Mouse (Mus musculus): ENCODE data around the gene Mta1. TPM values are rescaled to one million over a fixed set of nuclear protein-coding genes. Genes with fewer than 3 reads are reported as not detected.
A peak's percentile ranks its signal among the peaks of the same experiment; 100 is the strongest.

Gene Mta1
- total and polyA plus RNA-seq, 2 experiments from 2014 or later: 13.6 to 59.3 TPM

DNA sequence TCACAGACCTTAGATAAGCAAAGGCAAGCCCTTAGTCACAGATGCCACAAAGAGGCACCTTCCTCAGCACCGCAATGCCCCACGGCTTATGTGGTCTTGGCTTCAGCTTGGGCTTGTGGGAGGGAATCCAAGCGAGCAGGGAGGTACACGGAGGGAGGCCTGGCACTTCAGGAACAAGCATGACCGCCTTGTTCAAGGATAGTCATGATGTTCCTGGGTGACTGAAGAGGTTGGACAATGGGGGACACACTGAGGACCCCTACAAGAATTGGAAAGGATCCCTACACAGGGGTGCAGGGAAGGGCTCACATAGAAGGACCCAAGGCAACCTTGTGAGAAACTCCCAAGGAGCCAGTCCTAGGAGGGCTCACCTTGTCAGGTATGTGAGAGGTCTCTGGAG lies 1.0 kb upstream of the Mta1 start:
- H3K9ac ChIP-seq: peak overlapping the region; percentile 98
- peak overlapping the region; percentile 99 for H3K4me3 ChIP-seq (ENCODE audit: low read depth, low read length)
- DNase-seq (no peak), ATAC-seq (no peak)
- H3K4me2 ChIP-seq (ENCODE audit: low read depth): peak overlapping the region; percentile 88
- peaks cover 17% of the 10 kb centered on the region for H3K4me1 ChIP-seq (ENCODE audit: insufficient read depth)
- H3K9me3 ChIP-seq (ENCODE audit: low read length): no peaks in the 10 kb centered on the region
- H3K27me3 ChIP-seq (ENCODE audit: insufficient read depth, low read length): no peaks in the 10 kb centered on the region
- H3K36me3 ChIP-seq (ENCODE audit: insufficient read depth): no peaks in the 10 kb centered on the region
- H3K27ac ChIP-seq (ENCODE audit: low read depth, low read length): no peak overlapping the region
- no peak for TF ChIP-seq CTCF (IDR thresholded peaks at IDR 0.05; ENCODE audit: low read depth)
- 79% methylated on average over 5 of the region's 5 CpGs for WGBS

DNA sequence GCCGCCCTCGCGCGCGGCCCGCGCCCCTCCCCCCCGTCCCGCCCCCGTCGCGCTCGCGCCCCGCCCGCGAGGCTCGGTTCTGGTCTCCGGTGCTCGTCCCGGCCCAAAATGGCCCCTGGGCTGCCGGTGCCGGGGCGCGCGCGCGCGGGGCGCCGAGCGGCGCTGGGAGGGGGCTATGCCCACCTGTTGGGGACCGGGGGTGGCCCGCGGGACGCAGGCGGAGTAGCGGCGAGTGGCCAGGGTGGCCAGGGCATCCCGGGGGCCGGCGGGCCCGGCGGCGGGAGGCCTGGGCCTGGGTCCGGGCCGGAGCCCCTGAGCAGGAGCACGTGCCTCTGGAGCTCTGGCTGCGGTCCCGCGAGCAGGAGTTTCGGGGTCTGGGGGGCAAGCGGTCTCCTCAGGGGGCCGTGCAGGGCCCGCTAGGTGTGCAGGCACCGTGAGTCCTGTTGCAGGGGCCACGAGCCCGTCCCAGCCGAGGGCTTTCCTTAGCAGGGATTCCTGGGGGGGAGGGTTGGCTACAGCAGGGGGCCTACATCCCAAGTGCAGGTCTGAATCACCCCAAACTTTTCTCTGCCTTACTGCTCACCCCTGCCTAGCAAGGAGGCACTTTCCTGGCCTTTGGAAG lies 563 bp downstream of the Mta1 start:
- peak overlapping the region; percentile 98 for H3K9ac ChIP-seq
- DNase-seq (peak; percentile 34), ATAC-seq (peak; percentile 10)
- TF ChIP-seq CTCF (IDR thresholded peaks at IDR 0.05; ENCODE audit: low read depth): no peak
- H3K9me3 ChIP-seq (ENCODE audit: low read length): no peaks in the 10 kb centered on the region
- peak overlapping the region; percentile 99 for H3K4me3 ChIP-seq (ENCODE audit: low read depth, low read length)
- H3K36me3 ChIP-seq (ENCODE audit: insufficient read depth): no peaks in the 10 kb centered on the region
- no peaks in the 10 kb centered on the region for H3K27me3 ChIP-seq (ENCODE audit: insufficient read depth, low read length)
- peak overlapping the region; percentile 92 for H3K27ac ChIP-seq (ENCODE audit: low read depth, low read length)
- H3K4me1 ChIP-seq (ENCODE audit: insufficient read depth): peaks cover 17% of the 10 kb centered on the region
- peak overlapping the region; percentile 88 for H3K4me2 ChIP-seq (ENCODE audit: low read depth)
- 8% methylated on average over 44 of the region's 60 CpGs for WGBS

DNA sequence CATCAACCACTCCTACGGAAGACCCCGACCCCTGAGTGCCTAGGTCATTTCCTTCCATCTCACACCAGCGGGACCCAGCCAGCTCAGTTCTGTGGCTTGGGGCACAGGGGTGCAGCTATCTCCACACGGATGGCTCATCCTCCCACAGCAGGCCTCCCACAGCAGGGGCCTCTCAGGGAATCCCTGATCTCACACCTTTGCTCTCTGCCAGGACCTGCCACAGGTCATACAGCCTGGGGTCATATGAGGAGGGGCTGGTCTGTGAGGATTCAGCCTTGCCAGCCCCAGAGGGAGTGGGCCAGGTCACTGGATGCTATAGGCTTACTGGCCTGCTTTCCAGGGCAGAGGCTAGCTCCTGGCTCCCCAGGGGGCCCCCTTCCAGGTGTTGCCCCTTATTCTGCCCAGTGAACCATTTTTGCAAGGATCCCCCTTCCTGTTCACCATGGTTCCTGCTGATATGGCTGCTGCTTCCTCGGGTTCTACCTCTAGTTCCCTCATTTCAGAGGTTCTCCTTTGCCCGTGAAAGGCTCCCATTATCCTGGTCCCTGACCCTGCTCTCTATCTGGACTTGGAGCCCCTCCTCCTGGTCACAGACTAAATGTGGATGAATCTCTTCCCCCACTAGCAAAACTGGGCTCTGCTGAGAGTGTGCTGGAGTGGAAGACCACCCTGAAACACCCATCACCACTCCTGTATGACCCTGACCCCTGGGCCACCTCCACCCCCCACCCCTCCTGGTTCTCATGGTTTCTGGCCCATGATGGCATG lies 1.6 kb downstream of the Mta1 start:
- Histone ChIP-seq H3K27ac (ENCODE audit: low read depth, low read length) (peak overlapping the region; percentile 92; the same call in 1 of the 2 replicates), H3K4me2 (ENCODE audit: low read depth) (peak overlapping the region; percentile 88), H3K9ac (peak overlapping the region; percentile 98), H3K36me3 (ENCODE audit: insufficient read depth) (no peaks in the 10 kb centered on the region), H3K9me3 (ENCODE audit: low read length) (no peaks in the 10 kb centered on the region), H3K27me3 (ENCODE audit: insufficient read depth, low read length) (no peaks in the 10 kb centered on the region), H3K4me1 (ENCODE audit: insufficient read depth) (peaks cover 17% of the 10 kb centered on the region), H3K4me3 (ENCODE audit: low read depth, low read length) (peak overlapping the region; percentile 99; the same call in 1 of the 2 replicates)
- no peak for ATAC-seq
- no peak for DNase-seq
- no peak for TF ChIP-seq CTCF (IDR thresholded peaks at IDR 0.05; ENCODE audit: low read depth)
- 32% methylated on average over 6 of the region's 6 CpGs for WGBS

DNA sequence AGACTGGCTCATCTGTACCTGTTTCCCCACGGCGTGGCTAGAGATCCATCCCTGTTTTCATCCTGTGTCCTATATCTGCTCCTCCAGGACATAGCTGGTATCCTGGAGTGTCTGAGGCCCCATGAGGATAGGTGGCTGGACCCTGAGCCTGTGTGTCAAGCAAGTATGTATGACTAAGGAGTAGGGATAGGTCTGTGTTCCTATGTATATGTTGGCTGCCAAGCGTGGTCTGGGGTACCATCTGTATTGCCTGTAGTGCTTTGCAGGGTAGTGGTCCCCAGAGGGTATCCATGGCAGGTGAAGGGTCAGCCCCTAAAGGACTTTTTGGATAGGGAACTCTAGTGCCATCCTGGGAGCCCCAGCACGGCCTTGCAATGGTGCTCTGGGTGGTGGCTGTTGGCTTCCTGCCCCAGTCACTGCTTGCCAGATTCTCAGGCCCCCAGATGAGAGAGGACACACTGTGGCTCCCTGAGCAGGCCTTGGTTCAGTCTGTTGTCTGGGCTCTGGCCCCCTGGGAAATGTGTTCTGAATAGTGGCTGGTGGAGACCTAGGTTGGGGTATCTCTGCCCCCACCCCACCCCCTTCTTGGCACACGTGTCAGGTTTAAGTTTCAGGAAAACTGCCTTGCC lies 2.5 kb downstream of the Mta1 start:
- Histone ChIP-seq H3K9ac (0 out of 2 replicates have a peak overlapping the region, but pooled peaks have one; percentile 10), H3K9me3 (ENCODE audit: low read length) (no peaks in the 10 kb centered on the region), H3K4me1 (ENCODE audit: insufficient read depth) (peaks cover 17% of the 10 kb centered on the region), H3K27me3 (ENCODE audit: insufficient read depth, low read length) (no peaks in the 10 kb centered on the region), H3K36me3 (ENCODE audit: insufficient read depth) (no peaks in the 10 kb centered on the region), H3K4me3 (ENCODE audit: low read depth, low read length) (no peak overlapping the region), H3K27ac (ENCODE audit: low read depth, low read length) (no peak overlapping the region), H3K4me2 (ENCODE audit: low read depth) (no peak overlapping the region)
- no peak for TF ChIP-seq CTCF (IDR thresholded peaks at IDR 0.05; ENCODE audit: low read depth)
- no peak for DNase-seq
- ATAC-seq: no peak
- WGBS: 78% methylated on average over 5 of the region's 5 CpGs

DNA sequence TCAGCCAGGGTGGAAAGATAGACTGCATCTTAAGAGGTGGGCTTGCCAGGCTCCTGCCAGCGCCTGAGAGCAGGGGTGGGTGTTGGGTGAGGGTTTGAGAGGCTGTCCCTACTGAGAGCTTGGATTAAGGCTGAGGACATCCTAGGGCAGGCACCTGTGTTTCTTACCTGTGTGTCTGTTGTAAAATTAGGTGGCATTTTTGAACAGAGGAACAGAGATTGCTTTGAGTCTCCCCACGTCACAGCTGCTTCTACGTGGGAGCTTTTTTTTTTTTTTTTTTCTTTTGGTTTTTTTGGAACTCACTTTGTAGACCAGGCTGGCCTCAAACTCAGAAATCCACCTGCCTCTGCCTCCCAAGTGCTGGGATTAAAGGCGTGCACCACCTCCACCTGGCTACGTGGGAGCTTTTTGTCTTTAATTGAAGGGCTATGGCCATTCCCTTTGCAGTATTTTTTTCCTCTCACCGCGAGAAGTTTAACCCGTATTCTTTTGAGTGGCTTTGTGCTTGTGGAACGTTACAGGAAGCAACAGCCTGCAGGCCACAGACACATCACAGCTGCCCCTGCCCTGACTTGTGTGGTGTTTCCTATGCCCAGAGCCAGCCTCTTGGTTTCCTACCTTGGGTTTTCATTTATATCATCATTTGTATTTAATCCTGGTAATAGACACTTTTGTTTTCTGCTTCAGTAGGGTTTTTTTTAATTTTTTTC lies 3.3 kb downstream of the Mta1 start:
- Histone ChIP-seq H3K9ac (no peak overlapping the region), H3K27ac (ENCODE audit: low read depth, low read length) (no peak overlapping the region)
- 70% methylated on average over 9 of the region's 9 CpGs for WGBS

DNA sequence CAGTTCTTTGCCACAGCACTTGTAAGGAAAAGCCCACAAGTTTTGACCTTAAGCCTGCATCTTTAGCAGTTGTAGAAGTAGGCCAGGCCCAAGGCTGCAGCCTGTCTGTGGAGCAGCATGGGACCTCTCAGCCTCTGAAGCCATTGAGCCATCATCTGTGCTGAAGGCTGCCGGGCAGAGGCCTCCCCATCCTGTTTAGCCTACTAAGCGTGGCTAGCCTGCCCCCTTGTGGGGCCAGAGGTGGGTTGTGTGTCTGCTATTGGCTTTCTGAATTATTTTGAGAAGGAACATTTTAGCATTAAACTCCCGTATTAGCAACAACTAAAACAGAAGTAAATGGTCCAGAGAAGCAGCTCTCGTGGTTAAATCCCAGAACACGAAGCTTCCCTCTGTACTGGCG lies 4.4 kb downstream of the Mta1 start:
- no peaks in the 10 kb centered on the region for H3K36me3 ChIP-seq (ENCODE audit: insufficient read depth)
- peaks cover 11% of the 10 kb centered on the region for H3K4me1 ChIP-seq (ENCODE audit: insufficient read depth)
- ATAC-seq (peak; percentile 40; the same call in 1 of the 2 replicates), DNase-seq (peak; percentile 56)
- H3K4me3 ChIP-seq (ENCODE audit: low read depth, low read length): no peak overlapping the region
- H3K4me2 ChIP-seq (ENCODE audit: low read depth): no peak overlapping the region
- no peak overlapping the region for H3K27ac ChIP-seq (ENCODE audit: low read depth, low read length)
- no peaks in the 10 kb centered on the region for H3K27me3 ChIP-seq (ENCODE audit: insufficient read depth, low read length)
- peak; percentile 66 for TF ChIP-seq CTCF (IDR thresholded peaks at IDR 0.05; ENCODE audit: low read depth)
- no peaks in the 10 kb centered on the region for H3K9me3 ChIP-seq (ENCODE audit: low read length)
- no peak overlapping the region for H3K9ac ChIP-seq
- WGBS: 58% methylated on average over 6 of the region's 6 CpGs

More for the DNA sequence above, 3.3 kb downstream of the Mta1 start:
- H3K4me2 ChIP-seq (ENCODE audit: low read depth): no peak overlapping the region
- ATAC-seq: no peak
- H3K4me3 ChIP-seq (ENCODE audit: low read depth, low read length): no peak overlapping the region
- H3K4me1 ChIP-seq (ENCODE audit: insufficient read depth): peaks cover 17% of the 10 kb centered on the region
- H3K36me3 ChIP-seq (ENCODE audit: insufficient read depth): no peaks in the 10 kb centered on the region
- DNase-seq: no peak
- TF ChIP-seq CTCF (IDR thresholded peaks at IDR 0.05; ENCODE audit: low read depth): no peak
- H3K9me3 ChIP-seq (ENCODE audit: low read length): no peaks in the 10 kb centered on the region
- no peaks in the 10 kb centered on the region for H3K27me3 ChIP-seq (ENCODE audit: insufficient read depth, low read length)
